Mouse (Mus musculus) lung, postnatal 4 days (tissue): ENCODE measurements around the gene Cbfa2t3.

Experiments used
- DNase-seq, 2 experiments: peaks; one replicate each; pipeline ENCODE4 v3.0.0; 2021

Cbfa2t3 gene

DNA sequence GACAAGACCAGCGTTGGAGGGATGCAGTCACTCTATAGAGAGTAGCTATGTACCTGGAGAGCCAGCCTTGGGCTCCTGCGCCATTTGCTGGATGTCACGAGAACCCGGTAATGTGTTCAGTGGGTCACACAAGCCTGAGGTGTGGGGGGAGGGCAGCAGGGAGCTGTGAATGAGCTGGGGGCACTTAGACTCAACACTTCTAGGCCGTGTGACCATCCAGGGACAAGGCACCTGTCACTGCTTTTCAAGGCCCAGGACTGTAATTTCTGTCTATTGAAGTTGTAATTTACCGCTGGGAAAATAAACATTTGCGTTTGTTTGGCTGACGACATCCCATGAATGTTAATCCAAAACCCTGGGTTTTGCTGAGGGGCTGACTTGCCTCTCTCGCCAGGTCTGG is 12.0 kb downstream of the Cbfa2t3 start:
- DNase-seq: no peak

DNA sequence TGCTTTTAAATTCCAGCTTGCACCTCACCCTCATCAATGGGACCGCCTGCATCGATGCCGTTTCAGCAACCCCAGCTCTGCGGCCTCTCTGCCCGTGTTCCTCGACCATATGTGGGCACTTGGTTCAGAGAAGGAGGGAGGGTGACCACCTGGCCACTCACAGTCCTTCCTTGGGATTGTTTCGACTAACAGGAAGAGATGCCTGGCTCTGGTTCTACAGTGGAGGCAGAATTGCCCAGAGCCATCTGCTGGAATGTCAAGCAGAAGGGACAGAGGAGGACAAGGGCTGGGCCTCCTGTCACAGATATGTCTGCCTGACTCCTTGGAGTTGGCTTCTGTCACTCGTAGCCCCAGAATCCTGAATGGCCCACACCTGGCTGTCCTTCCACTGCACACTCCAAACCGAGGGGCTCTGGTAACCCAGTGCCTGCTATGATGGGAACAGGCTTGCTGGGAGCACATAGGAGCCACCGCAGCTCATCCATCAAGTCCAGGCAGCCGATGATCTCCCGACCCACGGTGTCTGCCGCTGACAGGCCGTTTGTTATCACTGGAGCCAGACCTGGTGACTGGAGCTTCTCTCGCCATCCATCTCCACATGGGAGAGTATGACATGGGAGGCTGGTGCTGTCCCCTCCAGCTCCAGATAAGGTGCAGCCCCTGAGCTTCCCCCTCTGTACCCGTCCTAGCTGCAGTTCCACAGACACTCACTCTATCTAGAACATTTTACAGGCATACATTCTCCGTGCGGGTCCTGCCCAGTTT is 13.6 kb downstream of the Cbfa2t3 start:
- no peak for DNase-seq

DNA sequence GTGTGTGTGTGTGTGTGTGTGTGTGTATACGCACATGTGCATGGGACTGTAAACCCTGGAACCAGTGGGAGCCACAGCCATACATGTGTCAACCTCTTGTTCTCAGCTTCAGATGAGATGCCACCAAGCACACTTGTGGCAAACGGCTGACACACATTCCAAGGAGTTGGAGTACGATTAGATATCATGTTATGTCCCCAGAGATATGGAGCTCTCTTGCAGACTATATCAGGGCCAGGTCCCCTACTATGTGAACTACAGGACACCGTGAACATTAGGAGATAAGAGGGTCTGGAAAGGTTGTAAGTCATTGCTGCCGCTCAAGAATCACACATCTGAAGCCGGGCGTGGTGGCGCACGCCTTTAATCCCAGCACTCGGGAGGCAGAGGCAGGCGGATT is 16.1 kb downstream of the Cbfa2t3 start:
- DNase-seq: no peak

DNA sequence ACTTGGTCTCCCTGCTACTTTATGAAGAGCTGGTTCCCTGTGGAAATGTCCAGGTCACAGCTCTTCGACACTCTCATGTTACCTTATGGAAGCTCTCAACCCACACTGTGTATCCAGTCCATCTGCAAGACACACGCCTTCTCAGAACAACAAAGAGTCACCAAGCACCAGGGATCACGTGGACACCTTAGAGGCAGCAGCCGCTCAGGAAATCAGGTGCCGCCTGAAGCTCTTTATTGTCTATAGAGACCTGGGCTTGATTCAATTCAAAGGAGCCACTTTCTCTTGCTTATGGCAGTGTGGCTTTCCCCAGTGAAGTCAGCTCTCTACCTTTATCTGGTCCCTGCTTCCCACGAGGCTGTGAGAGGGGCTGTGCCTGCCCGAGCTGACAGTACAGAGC is 18.7 kb downstream of the Cbfa2t3 start:
- DNase-seq: no peak

DNA sequence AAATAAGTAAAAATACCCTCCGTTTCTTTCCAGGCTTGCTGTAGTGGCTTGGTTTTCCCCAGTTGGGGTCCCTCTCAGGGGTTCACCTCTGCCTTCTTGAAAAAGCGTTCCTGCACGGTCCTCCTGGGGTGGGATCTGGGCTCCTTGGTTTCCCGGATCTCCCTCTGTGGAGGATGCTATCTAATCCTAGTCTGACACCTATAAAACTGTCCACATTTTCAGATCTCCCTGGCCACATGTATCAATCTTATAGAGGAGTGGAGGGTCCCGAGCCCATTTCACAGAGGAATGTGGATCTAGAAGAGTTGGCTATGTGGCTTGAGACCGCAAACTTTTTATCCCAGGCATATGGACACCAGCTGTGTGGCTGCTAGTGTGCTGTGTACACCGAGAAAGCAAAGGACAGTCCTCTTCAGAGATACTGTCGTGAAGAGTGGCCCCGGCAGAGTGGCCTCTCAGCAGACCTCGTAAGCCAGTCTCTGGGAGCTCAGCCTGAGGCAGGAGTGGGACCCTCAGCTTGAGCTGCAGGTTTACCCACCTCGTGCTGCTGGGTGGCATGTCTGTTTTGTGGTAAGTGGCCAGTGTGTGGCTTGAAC is 19.5 kb downstream of the Cbfa2t3 start:
- DNase-seq: no peak

DNA sequence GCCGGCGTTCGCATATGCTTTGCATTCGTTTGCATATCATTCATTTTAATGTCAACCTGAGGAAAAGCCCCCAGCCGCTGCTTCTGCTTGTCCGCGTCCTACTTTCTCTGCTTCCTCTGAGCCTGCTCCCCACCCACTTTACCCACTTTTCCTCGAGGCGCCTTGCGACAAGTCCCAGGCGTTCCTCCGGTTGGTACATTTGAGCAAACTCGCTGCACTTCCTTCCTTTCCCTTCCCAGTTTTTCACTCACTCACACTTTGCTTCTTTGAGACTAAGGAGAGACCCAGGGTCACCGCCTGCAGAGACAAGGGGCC is 20.1 kb downstream of the Cbfa2t3 start:
- DNase-seq: no peak

DNA sequence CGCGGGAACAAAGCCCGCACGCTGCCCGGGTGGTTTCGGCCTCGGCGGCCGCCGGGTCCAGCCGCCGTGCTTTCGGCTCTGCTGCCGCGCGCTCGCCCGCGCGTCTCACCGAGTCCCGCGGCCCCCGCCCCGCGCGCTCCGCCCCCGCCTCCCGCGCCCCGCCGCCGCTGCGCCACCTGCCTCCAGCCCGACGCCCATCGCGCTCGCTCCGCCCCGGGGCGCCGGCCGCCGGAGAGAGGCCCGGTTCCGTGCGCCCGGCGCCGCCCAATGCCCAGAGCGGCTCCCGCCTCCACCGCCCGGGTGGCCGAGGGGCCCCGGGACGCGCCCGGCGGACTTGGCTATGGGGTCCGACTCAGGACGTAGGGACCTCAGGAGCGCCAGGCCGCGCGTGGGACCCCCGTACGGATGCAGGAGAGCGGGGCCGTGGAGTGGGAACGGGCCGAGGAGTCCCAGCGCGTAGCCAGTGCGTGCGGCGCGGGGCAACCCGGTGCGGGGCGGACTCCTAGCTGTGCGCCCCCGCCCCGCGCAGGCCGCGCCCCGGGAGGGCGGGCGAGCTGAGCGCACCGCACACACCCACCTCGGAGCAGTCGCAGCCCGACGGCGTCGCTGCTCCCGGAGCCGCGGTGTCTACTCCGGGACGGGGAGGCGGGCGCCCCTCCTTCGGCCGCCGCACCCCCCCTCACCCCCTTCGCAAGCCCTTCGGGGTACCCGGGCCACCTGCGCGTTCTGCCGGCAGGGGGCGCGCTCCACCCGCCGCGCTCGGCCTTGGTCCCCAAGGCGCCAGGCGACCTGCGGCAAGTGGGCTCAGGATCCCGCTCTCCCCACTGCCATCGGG is 20.6 kb downstream of the Cbfa2t3 start:
- peak; percentile 88 to 90 for DNase-seq

DNA sequence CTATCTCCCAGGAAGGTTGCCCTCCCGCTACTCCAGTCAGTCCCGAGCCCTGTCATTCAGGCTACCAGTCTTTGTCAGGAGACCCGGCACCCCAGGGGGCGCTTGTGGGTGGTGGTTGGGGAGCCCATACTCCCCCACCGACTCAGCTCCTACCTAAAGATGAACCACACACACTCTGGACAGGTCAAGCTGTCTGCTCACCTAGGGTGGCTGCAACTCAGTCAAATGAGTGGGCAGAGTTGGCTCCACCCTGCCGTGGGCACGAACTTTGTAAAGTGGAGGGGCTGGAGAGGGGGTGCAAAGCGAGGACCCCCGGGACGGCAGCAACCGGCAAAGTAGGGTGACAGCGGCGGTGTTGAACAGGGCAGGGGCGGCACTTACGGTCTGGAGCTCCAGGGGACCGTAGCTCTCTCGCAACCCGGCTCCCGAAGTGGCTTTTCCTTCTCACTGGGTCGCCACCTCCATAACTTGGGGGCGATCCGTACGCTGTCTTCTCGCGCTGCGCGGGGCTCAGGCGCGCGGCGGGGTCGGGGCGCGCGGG is 21.4 kb downstream of the Cbfa2t3 start:
- peak in 1 of 2 experiments; percentile 48 for DNase-seq

DNA sequence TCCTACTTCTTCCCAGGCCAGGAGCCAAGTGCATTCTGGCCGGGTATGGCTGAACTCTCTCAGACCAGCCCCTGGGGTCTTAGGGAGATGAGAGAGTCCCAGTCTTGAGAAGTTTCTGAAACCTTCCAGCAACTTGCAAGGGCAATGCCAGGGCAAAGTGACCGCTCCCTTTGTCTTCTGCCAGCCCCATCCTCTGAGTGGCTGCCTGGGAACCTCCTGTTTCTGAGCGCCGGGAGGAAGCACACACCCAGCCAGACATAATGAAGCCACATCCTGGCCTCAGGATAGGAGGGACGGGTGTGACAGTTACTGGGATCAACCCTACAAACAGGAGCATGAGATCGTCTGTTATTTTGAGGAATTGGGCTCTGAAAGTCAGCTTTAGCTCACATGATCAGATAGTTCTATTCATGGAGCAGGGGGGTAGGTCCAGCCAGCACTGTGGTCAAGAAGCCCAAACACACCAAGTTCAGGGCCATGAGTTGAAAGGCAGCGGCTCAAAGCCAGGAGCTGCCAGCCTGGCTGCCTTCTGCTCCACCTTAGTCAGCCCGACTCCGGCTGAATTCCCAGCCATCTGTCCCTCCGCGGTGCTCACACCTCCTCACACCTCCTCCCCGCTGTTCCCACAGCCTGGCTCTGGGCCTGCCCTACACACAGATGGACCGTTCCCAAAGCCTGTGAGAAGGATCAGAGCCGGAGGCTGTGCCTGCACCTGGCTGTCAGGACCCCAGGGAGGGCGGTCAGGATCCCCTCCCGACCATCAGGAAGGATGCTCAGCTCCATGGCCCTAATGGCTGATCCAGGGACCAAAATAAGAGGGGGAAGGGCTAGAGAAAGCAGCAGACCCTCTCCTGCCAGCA is 22.1 kb downstream of the Cbfa2t3 start:
- DNase-seq: peak; percentile 69 to 84

DNA sequence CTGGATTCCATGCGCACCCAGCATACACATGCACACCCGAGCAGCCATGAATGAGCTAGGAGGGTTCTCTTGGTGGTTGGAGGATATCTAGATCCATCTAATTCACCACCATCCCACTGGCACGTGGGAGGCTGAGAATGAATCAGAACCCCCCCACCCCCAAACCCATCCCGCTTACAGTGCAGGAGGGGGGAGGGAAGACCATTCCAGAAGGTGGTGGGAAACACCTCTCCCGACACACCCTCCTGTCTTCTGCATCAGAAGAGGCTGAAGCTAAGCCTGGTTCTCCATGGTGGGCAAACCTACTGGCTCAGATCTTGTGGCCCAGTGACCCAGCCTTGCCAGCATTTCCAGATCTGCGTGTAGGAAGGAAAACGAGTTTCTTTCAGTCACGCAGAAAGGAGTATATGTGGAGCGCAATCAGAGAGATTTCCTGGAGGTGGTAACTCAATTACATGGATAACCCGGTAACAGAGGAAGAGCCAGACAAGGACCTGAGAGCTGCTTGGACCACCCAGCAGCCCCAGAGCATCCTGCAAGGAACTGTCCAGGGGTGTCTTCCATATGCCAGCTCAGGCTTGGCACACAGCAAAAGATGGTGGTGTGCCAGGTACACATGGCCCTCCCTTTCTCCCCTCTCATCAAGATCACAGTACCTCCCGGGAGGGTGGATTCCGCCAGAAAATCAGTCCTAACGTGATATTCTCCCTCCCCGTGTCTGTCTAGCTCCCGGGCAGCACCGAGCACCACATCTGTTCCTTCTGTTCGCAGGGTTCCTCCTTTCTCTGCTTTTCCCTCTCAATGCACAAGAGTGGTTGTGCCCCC is 23.1 kb downstream of the Cbfa2t3 start:
- no peak for DNase-seq

DNA sequence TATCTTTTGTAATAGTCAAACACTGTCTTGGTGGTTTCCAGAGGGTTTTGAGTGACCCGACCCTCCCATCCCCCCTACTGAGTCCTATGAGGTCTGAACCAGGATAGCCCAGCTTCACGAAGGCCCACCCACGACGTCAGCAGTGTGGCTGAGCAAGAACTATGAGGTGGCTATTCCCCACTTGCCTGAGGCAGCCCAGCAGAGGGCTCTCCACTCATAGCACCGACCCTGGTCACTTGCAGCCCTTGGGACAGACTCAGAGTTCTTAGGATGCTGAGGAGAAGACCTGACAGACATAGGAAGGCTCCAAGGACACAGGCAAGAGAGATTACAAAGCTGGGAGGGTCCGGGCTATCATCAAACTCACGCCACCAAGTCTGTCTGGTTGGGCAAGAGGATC is 23.9 kb downstream of the Cbfa2t3 start:
- peak; percentile 54 to 69 for DNase-seq

DNA sequence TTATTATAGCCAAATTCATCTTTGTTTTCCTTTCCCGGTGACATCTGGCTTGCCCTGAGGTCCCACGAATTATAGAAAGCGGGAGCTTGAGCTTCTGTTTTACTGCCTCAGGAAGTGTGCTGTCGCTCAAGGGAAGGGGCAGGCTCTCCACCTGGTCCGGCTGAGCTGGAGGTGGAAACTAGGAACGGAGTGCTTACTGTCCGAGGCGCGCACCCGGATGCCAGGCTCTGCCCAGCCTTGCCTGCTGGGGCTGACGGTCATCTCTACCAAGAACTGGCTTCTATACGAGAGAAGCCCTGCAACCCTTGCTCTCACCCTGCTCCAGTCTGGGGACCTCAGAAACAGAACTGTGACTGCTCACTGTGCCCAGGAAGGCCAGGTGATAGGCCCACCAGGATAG is 24.9 kb downstream of the Cbfa2t3 start:
- DNase-seq: no peak

DNA sequence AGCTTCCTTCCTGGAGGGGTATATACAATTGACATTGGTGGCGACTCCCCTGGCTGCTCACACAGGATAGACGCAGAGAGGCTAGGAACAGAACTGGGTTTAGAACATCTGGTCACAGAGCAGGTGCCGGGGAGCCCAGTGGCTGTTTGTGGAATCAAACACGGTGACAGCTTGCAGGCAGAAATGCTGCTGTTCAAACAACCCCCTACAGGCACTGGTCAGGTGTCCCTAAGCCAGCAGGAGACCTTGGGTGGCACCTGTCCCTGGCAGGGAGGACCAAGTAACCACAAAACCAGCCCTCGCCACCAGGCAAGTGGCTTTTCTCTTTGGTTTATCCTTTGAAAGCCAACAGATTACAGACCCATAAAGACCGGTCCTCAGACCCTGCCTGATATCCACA is 27.0 kb downstream of the Cbfa2t3 start:
- no peak for DNase-seq

DNA sequence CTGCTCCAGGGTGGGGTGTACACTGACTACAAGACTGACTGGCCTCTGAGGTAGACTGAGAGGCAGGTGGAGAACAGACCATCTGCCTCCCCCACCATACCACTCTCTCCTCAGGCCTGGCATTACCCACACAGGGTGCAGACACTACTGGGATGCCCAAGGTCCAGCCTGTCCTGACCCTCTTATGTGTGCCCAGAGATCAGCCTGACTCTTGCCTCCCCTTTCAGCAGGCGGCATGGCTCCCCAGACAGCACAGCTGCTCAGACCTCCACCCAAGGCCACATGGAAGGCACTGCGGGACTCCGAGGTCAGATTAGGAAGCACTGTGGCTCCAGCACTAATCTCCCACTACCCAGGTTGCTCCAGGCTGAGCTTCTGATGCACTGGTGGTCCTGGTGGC is 28.2 kb downstream of the Cbfa2t3 start:
- DNase-seq: no peak

DNA sequence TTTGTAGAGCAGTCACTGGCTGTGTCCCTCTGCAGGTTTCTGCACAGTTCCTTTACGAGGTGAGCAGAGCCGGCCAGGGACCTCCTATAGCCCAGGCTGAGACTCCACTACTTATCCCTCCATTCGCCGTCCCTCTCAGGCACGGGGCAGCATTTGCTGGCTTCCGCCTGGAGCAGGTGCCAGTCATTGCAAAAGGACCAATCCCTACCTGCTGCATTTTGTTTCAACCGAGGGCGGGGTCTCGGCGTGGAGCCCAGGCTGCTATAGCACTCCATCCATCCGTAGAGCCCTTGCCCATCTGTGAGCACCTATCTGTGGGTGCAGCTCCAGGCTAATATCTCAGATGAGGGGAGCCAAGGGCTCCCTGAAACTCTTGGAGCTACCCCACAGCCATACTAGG is 28.9 kb downstream of the Cbfa2t3 start:
- DNase-seq: no peak

DNA sequence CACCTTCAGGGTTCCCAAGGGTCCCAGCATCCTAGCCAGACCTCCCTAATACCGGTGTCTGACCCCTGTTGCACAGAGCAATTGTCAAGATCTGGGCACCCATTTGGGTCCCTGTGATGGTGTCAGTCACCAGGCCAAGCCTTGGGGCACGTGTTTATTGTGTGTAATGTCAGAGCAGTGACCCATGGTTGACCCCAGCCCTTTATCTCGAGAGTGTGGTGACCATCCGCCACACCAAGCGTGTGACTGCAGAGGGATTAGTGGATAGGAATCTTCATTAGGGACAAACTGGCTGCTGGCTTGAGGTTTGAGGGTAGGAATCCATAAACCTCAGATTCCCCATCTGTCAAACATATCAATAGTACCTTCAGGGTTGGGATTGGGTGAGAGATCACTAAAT is 29.5 kb downstream of the Cbfa2t3 start:
- no peak for DNase-seq

DNA sequence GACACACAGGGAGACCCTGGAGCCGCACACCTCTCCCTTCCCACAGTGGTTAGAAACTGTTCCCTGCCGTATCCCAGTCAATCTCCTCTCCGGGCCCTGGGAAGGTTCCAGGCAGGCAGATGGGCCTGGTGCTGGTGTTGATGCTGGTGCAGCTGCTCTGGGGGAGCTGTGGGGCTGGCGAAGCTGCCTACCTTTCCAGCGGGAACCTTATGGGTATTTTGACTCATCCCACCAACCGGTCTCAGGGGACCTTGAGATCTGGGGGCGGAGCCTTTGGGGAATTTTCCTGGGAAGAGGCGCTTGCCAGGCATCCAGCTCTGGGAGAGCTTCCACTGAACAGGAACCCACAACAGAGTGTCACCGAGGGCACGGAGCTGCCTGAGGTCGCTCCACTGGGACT is 31.1 kb downstream of the Cbfa2t3 start:
- no peak for DNase-seq

DNA sequence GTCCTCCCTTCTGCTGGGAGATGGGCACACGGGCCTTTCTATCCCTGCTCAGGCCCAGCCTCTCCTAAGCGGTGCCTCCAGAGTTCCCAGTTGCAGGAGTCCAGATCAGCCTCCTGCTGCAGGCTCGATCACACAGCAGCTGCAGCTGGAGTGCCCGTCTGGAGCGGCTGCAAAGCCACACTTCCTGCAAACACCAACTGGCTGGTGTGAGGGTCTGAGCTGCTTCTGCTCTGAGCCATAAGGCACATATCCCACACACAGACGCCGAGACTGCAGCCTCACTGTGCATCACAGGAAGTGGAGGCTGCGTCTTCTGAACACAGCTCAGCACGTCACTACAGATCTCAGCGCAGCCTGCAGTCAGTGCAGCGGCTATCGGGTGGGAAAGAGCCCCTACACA is 32.1 kb downstream of the Cbfa2t3 start:
- peak; percentile 38 to 60 for DNase-seq

DNA sequence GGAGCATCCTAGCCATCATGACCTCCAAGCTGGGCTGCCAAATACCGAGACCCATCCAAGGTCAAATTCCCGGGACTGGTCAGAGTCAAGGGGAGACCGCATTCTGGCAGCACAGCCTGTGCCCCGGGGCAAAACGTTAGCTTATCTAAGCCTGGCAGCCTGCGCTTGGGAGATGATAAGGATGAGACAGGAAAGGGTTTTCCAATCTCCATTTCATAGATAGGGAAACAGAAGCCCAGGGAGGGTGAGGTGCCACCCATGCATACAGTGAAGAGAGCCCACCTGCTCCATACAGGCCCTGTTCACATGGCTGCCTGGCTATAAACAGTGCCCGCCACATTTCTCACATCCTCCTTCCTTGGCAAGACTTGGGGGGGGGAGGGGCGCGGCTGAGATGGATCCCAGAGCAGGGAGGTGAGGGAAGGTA is 32.6 kb downstream of the Cbfa2t3 start:
- DNase-seq: peak; percentile 30 to 64

DNA sequence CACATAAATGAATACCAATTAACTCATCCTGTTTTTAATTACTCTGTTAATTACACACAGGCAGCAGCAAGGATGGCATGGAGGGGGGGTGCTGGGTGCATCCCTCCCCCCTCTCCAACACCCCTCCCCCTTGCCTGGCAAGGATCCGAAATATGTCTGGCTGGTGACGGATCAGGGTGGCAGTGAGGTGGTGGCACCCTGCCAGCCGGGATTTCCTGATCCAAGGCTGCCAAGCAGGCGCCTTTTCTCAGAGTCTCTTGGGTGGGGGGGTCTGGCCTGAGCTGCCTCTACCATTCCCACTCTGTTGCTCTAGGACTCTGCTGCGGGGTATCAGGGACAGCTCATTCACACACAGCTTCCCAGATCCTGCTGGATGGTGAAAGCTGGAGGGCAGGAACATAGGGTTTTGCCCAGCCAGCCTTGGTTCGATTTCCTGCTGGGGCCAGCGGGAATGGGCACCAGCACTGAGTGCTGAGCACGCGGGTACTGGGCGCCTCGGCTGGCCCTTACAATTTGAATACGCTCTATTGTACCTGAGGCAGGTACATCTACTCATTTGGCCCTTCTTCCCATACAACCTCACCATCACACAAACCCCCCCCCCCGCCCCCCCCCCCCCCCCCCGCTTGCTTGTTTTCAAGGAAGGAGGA is 33.1 kb downstream of the Cbfa2t3 start:
- peak; percentile 88 to 92 for DNase-seq

DNA sequence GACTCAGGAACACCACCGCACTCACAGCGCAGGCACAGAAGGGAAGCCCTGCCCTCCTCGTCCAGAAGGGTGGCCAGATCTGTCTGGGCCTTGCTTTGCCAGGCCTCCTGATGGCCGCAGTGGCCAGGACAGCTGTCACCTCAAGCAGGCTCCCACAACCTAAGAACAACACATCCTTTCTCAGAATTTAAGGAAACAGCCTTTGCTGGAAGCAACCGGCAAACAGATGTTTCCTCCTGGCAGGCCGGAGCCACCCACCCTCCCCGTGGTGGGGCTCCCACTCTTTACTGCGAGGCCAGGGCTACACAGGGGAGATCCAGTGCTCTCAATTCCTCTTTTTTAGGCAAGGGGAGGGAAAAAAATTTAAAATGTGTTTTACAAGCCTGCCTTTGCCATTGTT is 33.7 kb downstream of the Cbfa2t3 start:
- peak; percentile 72 to 87 for DNase-seq
